Mouse (Mus musculus): ENCODE measurements at regions not wholly inside any gene's neighbourhood (a gene's known extent, or its start where the extent isn't known, plus 50 kb on each side); places are given as distances from the start of the nearest gene placed in this dataset.

DNA sequence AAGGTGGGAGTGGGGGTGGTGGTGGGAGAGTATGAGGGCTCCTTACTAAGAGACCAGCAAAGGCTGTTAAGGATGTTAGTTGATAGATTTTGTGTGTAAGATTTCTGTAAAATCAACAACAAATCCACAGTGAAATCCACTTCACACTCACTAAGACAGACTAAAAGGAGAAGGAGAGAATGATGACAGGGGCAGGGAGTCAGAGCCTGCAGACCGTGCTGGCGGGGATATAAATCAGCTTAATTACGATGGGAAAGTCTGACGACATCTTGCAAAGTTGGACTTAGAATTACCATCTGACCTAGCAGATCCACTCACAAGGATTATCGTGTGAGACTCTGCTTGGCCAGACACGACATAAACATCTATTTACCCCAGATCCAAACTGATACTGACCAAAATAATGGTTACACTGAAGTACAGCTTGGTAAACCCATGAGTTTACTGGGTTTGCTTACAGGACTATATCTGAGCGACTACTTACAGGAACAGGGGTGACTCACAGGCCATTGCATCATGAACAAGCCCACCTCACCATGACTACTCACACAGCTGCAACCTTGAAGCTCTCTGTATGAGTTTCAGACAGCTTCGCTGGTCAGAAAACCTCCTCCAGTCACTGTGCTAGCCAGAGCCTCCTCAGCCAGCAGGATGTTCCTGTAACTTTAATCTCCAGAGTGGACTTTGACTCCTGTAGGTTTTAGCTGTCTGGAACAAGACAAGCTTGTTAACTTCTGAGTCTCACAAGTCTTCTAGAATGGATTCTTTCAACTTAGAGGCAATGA is 50.5 kb upstream of the Ednra start:
- no peaks in the 10 kb centered on the region for H3K27me3 ChIP-seq (ENCODE audit: control insufficient read depth, insufficient read depth, low read length)
- WGBS = 44% methylated on average over 8 of the region's 8 CpGs
- no peaks in the 10 kb centered on the region for H3K4me1 ChIP-seq (ENCODE audit: control insufficient read depth, insufficient read depth, low read length)
- H3K9ac ChIP-seq (ENCODE audit: low read depth, low read length, severe bottlenecking) = no peak overlapping the region
- no peak overlapping the region for H3K27ac ChIP-seq (replicated peaks; ENCODE audit: low read depth, low read length)
- H3K36me3 ChIP-seq (ENCODE audit: control insufficient read depth, insufficient read depth, low read length) = no peaks in the 10 kb centered on the region
- H3K9me3 ChIP-seq (ENCODE audit: control insufficient read depth, low read length) = no peaks in the 10 kb centered on the region
- no peak for DNase-seq (ENCODE audit: low spot score)
- TF ChIP-seq POLR2A (IDR thresholded peaks at IDR 0.05; ENCODE audit: borderline replicate concordance, extremely low read depth, insufficient read depth, insufficient read length) = no peak
- 0 out of 2 replicates have a peak, but pooled peaks have one; percentile 44 for ATAC-seq (ENCODE audit: low FRiP score, low read depth)
- H3K4me3 ChIP-seq (replicated peaks; ENCODE audit: low read length) = no peak overlapping the region
- no peak overlapping the region for H3K4me2 ChIP-seq (replicated peaks; ENCODE audit: low read depth, low read length, severe bottlenecking)

DNA sequence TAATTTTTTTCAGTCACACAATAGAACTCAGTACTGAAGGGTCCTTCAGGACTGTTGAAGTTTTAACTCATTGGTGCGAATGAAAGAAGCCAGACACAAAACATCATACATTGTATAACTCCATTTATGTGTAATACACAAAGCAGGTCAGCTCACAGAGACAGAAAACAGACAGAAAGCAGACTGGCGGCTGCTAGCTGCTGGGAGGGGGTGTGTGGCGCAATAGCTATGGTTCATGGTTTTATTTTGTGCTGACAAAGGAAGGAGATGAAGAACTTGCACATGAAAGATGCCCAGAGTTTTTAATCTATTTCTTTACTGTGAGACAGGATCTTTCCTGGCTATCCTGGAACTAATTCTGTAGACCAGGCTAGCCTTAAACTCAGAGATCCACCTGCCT is 51.3 kb upstream of the Ednra start:
- ATAC-seq (ENCODE audit: low FRiP score, low read depth) (no peak), DNase-seq (ENCODE audit: low spot score) (no peak)
- no peaks in the 10 kb centered on the region for H3K4me1 ChIP-seq (ENCODE audit: control insufficient read depth, insufficient read depth, low read length)
- H3K36me3 ChIP-seq (ENCODE audit: control insufficient read depth, insufficient read depth, low read length) = no peaks in the 10 kb centered on the region
- no peak overlapping the region for H3K4me2 ChIP-seq (replicated peaks; ENCODE audit: low read depth, low read length, severe bottlenecking)
- no peak overlapping the region for H3K9ac ChIP-seq (ENCODE audit: low read depth, low read length, severe bottlenecking)
- H3K27me3 ChIP-seq (ENCODE audit: control insufficient read depth, insufficient read depth, low read length) = no peaks in the 10 kb centered on the region
- WGBS = 88% methylated on average over 3 of the region's 3 CpGs
- TF ChIP-seq POLR2A (IDR thresholded peaks at IDR 0.05; ENCODE audit: borderline replicate concordance, extremely low read depth, insufficient read depth, insufficient read length) = no peak
- no peak overlapping the region for H3K27ac ChIP-seq (replicated peaks; ENCODE audit: low read depth, low read length)
- H3K4me3 ChIP-seq (replicated peaks; ENCODE audit: low read length) = no peak overlapping the region
- no peaks in the 10 kb centered on the region for H3K9me3 ChIP-seq (ENCODE audit: control insufficient read depth, low read length)

DNA sequence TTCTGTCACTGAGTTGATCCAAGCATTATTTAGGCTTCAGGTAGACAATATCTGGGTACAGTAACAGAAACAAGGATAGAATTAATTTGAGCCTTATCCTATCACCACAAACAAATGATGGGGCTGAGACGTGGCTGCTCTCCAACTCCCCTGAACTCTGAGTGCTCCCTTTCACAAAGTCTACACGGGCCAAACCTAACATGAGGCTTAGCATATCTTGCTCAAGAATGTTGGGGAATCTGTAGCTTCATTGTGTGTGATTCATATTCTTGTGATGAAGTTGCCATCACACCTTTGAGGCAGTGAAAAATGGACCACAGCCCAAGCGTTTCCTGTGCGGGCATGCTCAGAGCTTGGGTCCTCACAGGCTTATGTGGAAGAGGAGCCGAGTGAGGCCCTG is 53.3 kb upstream of the Ednra start:
- H3K9me3 ChIP-seq (ENCODE audit: control insufficient read depth, low read length) = no peaks in the 10 kb centered on the region
- H3K4me3 ChIP-seq (replicated peaks; ENCODE audit: low read length) = no peak overlapping the region
- ATAC-seq (ENCODE audit: low FRiP score, low read depth) (no peak), DNase-seq (ENCODE audit: low spot score) (no peak)
- H3K4me1 ChIP-seq (ENCODE audit: control insufficient read depth, insufficient read depth, low read length) = no peaks in the 10 kb centered on the region
- H3K27ac ChIP-seq (replicated peaks; ENCODE audit: low read depth, low read length) = no peak overlapping the region
- H3K4me2 ChIP-seq (replicated peaks; ENCODE audit: low read depth, low read length, severe bottlenecking) = no peak overlapping the region
- no peak for TF ChIP-seq POLR2A (IDR thresholded peaks at IDR 0.05; ENCODE audit: borderline replicate concordance, extremely low read depth, insufficient read depth, insufficient read length)
- no peak overlapping the region for H3K9ac ChIP-seq (ENCODE audit: low read depth, low read length, severe bottlenecking)
- no peaks in the 10 kb centered on the region for H3K36me3 ChIP-seq (ENCODE audit: control insufficient read depth, insufficient read depth, low read length)
- H3K27me3 ChIP-seq (ENCODE audit: control insufficient read depth, insufficient read depth, low read length) = no peaks in the 10 kb centered on the region
- 79% methylated on average over 5 of the region's 5 CpGs for WGBS

DNA sequence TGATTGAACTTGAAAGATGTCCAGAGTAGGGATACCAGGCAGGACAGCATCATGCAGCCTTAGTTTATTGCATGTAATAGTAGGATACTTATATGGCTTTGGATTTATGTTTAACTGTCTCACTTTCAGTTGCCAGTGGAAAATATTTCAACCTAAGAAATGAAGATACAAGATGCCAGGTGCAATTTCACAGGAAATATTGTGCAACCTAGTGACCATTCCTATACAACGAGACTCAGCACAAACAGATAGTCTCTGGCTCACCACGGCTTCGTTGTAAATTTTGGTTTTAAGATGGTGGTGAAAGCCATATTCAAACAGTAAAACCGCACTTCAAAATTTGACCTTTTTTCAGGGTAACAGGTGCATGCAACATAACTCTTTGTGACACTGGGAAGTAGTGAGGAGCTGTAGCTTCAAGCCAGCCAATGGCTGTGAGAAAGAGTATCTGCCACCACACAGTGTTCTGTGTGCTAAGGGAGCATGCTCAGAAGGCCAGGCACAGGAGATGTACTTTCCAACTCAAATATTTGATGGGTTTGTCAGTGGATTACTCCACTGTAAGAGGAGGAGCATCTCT is 61.5 kb upstream of the Ednra start:
- no peaks in the 10 kb centered on the region for H3K27me3 ChIP-seq (ENCODE audit: control insufficient read depth, insufficient read depth, low read length)
- no peaks in the 10 kb centered on the region for H3K9me3 ChIP-seq (ENCODE audit: control insufficient read depth, low read length)
- no peak overlapping the region for H3K4me3 ChIP-seq (replicated peaks; ENCODE audit: low read length)
- no peak overlapping the region for H3K27ac ChIP-seq (replicated peaks; ENCODE audit: low read depth, low read length)
- no peak overlapping the region for H3K4me2 ChIP-seq (replicated peaks; ENCODE audit: low read depth, low read length, severe bottlenecking)
- TF ChIP-seq POLR2A (IDR thresholded peaks at IDR 0.05; ENCODE audit: borderline replicate concordance, extremely low read depth, insufficient read depth, insufficient read length) = no peak
- 74% methylated on average over 4 of the region's 4 CpGs for WGBS
- H3K9ac ChIP-seq (ENCODE audit: low read depth, low read length, severe bottlenecking) = no peak overlapping the region
- no peak for DNase-seq (ENCODE audit: low spot score)
- no peak for ATAC-seq (ENCODE audit: low FRiP score, low read depth)
- H3K36me3 ChIP-seq (ENCODE audit: control insufficient read depth, insufficient read depth, low read length) = no peaks in the 10 kb centered on the region
- peaks cover 8% of the 10 kb centered on the region; the same call in 1 of the 2 replicates for H3K4me1 ChIP-seq (ENCODE audit: control insufficient read depth, insufficient read depth, low read length)

DNA sequence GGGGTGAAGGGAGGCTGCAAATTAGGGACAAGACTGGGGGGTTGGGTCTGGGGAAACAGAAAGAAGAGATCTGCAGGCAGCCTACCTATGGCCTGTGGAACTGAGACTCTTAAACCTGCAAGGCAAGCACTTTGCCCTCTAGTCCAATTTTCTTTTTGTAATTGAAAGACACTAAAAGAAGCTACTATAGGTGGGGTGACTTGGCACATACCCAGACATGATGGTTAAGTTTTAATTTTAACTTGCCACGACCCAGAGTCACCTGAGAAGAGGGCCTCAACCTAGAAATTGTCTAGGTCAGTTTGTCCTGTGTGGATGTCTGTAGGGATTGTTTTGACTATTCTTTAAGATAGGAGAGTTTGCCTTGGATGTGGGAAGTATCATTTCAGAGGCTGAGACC is 70.6 kb upstream of the Ednra start:
- no peaks in the 10 kb centered on the region for H3K27me3 ChIP-seq (ENCODE audit: control insufficient read depth, insufficient read depth, low read length)
- H3K27ac ChIP-seq (replicated peaks; ENCODE audit: low read depth, low read length) = no peak overlapping the region
- TF ChIP-seq POLR2A (IDR thresholded peaks at IDR 0.05; ENCODE audit: borderline replicate concordance, extremely low read depth, insufficient read depth, insufficient read length) = no peak
- H3K4me3 ChIP-seq (replicated peaks; ENCODE audit: low read length) = no peak overlapping the region
- H3K9ac ChIP-seq (ENCODE audit: low read depth, low read length, severe bottlenecking) = no peak overlapping the region
- WGBS = 63% methylated on average over 1 of the region's 1 CpGs
- ATAC-seq (ENCODE audit: low FRiP score, low read depth) (no peak), DNase-seq (ENCODE audit: low spot score) (no peak)
- no peaks in the 10 kb centered on the region for H3K4me1 ChIP-seq (ENCODE audit: control insufficient read depth, insufficient read depth, low read length)
- H3K9me3 ChIP-seq (ENCODE audit: control insufficient read depth, low read length) = no peaks in the 10 kb centered on the region
- no peak overlapping the region for H3K4me2 ChIP-seq (replicated peaks; ENCODE audit: low read depth, low read length, severe bottlenecking)
- no peaks in the 10 kb centered on the region for H3K36me3 ChIP-seq (ENCODE audit: control insufficient read depth, insufficient read depth, low read length)

All from limb, embryonic 14.5 days (tissue).